Mouse (Mus musculus) megakaryocyte, embryonic 14.5 days (primary cell): ENCODE results near the gene Pkib.

Experiments used
- FLI1 ChIP-seq: IDR thresholded peaks from 2 replicates; pipeline ENCODE4 v1.6.1; 2012; ENCODE audit warnings: low read length, inconsistent platforms, mixed read lengths
- GATA1 ChIP-seq: IDR thresholded peaks from 3 replicates; pipeline ENCODE4 v1.6.1; 2012; ENCODE audit warnings: mixed read lengths, low read length, inconsistent platforms, borderline replicate concordance

GRCm38 (mm10) chr10:57594266-57594665, 37.5 kb upstream of the Pkib start:
- no peak for TF ChIP-seq GATA1
- TF ChIP-seq FLI1, result no peak
